Mouse (Mus musculus) thymus, adult 2 months (tissue): Measurements from ENCODE around the gene Defb46. TPM values are rescaled to one million over a fixed set of nuclear protein-coding genes. Genes with fewer than 3 reads are reported as not detected.

ENCODE experiments used
- DNase-seq: peaks from one replicate; pipeline ENCODE4 v3.0.0; 2021
- H3K27ac ChIP-seq: fragments of 200-500 bp; 2 replicates; pipeline ENCODE4 v1.5.1; 2012; ENCODE audit warnings: low read length, control low read depth; ENCODE audit not compliant: control insufficient read depth, insufficient read depth
- H3K27me3 ChIP-seq: fragments of 200-500 bp; 2 replicates; pipeline ENCODE4 v1.6.1; 2012; ENCODE audit warnings: mild to moderate bottlenecking, low read length, moderate library complexity, mixed read lengths; ENCODE audit not compliant: control insufficient read depth, insufficient read depth
- H3K36me3 ChIP-seq: fragments of 200-500 bp; 2 replicates; pipeline ENCODE4 v1.6.1; 2012; ENCODE audit warnings: mild to moderate bottlenecking, low read length, moderate library complexity; ENCODE audit not compliant: control insufficient read depth, insufficient read depth
- H3K4me1 ChIP-seq: fragments of 200-500 bp; replicated peaks from 2 replicates; pipeline ENCODE4 v1.6.1; 2012; ENCODE audit warnings: low read length; ENCODE audit not compliant: control insufficient read depth, insufficient read depth
- H3K4me3 ChIP-seq: fragments of 200-500 bp; 2 replicates; pipeline ENCODE4 v1.5.1; 2012; ENCODE audit warnings: mild to moderate bottlenecking, low read length, control low read depth, moderate library complexity; ENCODE audit not compliant: control insufficient read depth, insufficient read depth
- CTCF ChIP-seq: fragments of 200-500 bp; IDR thresholded peaks from 2 replicates; pipeline ENCODE4 v1.5.1; 2012; ENCODE audit warnings: mild to moderate bottlenecking, control low read depth, low read length, moderate library complexity, borderline replicate concordance; ENCODE audit not compliant: control insufficient read depth, poor library complexity, insufficient read depth; ENCODE audit errors: extremely low read depth
- POLR2A ChIP-seq: fragments of 200-500 bp; IDR thresholded peaks from 2 replicates; pipeline ENCODE4 v1.6.1; 2012; ENCODE audit warnings: mild to moderate bottlenecking, low read length, control low read depth, moderate library complexity; ENCODE audit not compliant: control insufficient read depth, poor library complexity, insufficient read depth; ENCODE audit errors: extremely low read depth
- WGBS: fragments of 180-500 bp; shearing (Covaris S2); methylation state at CpG from one replicate; pipeline ENCODE4 v1.1.7; 2018; 5-methylcytosine and 5-hydroxymethylcytosine counted together
- polyA plus RNA-seq: library from polyadenylated mRNA; depleted of rRNA; stranded (reverse); fragments of >200 nt; gene quantifications from 2 replicates; pipeline ENCODE4 v1.2.3, GENCODE M21; 2012; rRNA removed

Defb46 gene
- polyA plus RNA-seq, result not detected in 2 replicates

DNA sequence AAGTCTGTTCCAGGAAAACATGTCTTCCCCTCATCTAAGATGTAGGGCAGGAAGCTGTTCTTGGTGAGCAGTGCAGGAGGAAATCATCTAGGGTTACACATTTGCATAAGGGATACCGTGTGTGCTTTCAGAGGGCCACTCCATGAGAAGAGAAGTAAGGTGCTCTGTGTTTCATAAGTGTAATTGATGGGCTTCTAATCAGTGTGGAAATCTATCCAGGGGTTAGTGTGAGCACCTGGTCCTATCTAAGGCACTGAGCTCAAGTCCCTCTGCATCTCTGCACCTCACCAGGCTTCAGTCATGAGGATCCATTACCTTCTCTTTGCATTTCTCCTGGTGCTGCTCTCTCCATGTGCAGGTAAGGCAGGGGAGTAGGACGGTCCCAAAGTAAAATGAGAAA, at the start of gene Defb46:
Defb46 (plus strand) TSS at position 301 of the 400 bp plus-strand sequence.
- 78% methylated on average over 2 of the region's 2 CpGs for WGBS
- DNase-seq, result no peak
- TF ChIP-seq CTCF, result no peak
- TF ChIP-seq POLR2A, result no peak
- H3K27ac ChIP-seq, result no peak within 1 kb of the TSS
- no peaks in the 10 kb centered on the region for H3K4me1 ChIP-seq
- H3K4me3 ChIP-seq, result no peak within 1 kb of the TSS
- no peaks in the 10 kb centered on the region for H3K36me3 ChIP-seq
- no peaks in the 10 kb centered on the region for H3K27me3 ChIP-seq

DNA sequence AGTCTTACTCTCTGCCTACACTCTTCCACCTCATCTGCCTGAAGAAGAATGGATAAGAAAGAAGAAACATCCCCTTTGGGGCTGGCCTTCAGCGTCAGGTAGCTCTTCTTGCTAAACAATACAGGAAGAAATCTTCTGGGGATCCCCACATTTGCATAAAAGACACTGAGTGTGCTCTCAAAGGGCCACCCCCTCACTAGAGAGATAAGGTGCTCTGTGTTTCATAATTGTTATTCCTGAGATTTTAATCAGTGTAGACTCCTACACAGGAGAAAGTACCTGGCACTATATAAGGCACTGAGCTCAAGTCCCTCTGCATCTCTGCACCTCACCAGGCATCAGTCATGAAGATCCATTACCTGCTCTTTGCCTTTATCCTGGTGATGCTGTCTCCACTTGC, 14.6 kb upstream of the Defb46 start, which contains the start of gene Defb6:
Defb6 (plus strand) TSS at position 318 of the 400 bp plus-strand sequence.
- Histone ChIP-seq H3K36me3 (no peaks in the 10 kb centered on the region), H3K4me1 (no peaks in the 10 kb centered on the region), H3K27ac (no peak within 1 kb of the TSS), H3K27me3 (no peaks in the 10 kb centered on the region), H3K4me3 (no peak within 1 kb of the TSS)
- DNase-seq, result no peak
- TF ChIP-seq POLR2A (no peak), CTCF (no peak)
- WGBS, result 70% methylated on average over 1 of the region's 1 CpGs

DNA sequence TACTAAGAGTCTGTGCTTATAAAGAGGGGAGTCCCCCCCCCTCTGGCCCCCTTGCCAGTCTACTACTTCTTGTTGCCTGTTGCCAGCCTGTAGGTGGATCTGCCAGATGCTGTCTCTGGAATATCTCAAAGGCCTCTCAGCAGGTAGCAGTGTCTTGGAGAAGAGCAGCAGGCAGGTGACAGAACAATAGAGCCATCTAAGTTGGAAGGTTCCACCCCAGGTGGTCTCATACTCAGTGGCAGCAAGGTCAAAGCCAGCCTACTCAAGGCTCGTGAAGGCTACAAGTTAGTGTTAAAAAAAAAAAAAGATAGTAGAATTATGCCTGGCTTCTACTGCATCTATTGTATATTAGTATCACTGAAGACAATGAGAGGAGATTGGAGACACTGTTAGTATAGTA, 1.6 kb upstream of the Defb46 start:
- DNase-seq, result no peak
- no peaks in the 10 kb centered on the region for H3K27me3 ChIP-seq
- H3K4me1 ChIP-seq, result no peaks in the 10 kb centered on the region
- TF ChIP-seq CTCF (no peak), POLR2A (no peak)
- WGBS, result 71% methylated on average over 1 of the region's 1 CpGs
- no peak overlapping the region for H3K27ac ChIP-seq
- H3K4me3 ChIP-seq, result no peak overlapping the region
- H3K36me3 ChIP-seq, result no peaks in the 10 kb centered on the region

DNA sequence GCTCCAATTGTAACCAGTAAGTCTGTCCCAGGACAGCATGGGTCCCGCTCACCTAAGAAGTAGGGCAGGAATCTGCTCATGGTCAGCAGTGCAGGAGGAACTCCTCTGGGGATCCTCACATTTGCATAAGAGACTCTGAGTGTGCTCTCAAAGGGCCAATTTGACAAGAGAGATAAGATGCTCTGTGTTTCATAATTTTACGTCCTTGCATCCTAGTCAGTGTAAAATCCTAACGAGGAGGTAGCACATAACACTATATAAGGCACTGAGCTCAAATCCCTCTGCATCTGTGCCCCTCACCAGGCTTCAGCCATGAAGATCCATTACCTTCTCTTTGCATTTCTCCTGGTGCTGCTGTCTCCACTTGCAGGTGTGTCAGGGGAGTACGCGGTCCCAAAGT, 7.6 kb downstream of the Defb46 start, which contains the start of gene Defb5:
Defb5 (plus strand) TSS at position 301 of the 400 bp plus-strand sequence.
- Histone ChIP-seq H3K4me1 (no peaks in the 10 kb centered on the region), H3K27ac (no peak within 1 kb of the TSS), H3K36me3 (no peaks in the 10 kb centered on the region), H3K27me3 (no peaks in the 10 kb centered on the region), H3K4me3 (no peak within 1 kb of the TSS)
- TF ChIP-seq POLR2A, result no peak
- TF ChIP-seq CTCF, result no peak
- 96% methylated on average over 5 of the region's 5 CpGs for WGBS
- no peak for DNase-seq

DNA sequence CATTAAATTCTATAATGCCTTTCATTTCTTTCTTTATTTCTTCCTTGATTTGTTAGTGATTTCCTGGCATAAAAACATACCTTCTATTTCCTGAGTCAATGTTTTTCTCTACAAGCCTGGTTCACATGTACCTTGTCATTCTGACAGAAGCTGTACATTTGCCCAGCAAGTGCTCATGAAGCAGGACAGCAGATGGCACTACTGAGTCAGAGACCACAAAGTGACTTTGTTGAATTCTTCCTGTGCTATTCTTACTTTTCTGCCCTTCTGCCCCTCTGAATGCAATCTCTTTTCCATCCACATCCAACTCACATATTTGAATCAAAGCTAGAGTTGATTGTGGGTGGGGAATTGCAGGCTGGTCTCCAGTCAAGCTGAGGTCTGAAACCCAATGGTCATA, 18.4 kb downstream of the Defb46 start:
- Histone ChIP-seq H3K27me3 (no peaks in the 10 kb centered on the region), H3K27ac (no peak overlapping the region), H3K4me1 (no peaks in the 10 kb centered on the region), H3K4me3 (no peak overlapping the region), H3K36me3 (no peaks in the 10 kb centered on the region)
- no peak for DNase-seq
- TF ChIP-seq POLR2A (no peak), CTCF (no peak)

DNA sequence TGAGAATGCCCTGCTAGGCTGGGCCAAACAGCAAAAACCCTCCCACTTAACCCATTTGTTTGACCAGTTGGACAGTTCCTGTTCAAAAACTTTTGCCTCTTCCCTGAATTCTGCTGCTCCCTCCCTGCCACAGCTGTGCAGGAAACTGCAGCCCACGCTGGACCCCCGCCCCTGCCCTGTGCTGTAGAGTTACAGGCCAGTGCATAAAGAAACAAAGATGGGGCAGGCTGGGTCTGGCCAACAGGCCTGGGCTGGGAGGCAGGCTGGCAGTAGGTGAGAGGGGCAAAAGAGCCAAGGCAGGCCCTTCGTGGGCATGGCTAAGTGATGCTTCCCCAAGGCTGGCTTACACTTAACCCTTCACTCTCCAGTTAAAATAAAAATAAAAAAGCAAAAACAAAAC, 20.0 kb downstream of the Defb46 start:
- Histone ChIP-seq H3K27ac (no peak overlapping the region), H3K4me3 (no peak overlapping the region), H3K4me1 (no peaks in the 10 kb centered on the region), H3K27me3 (no peaks in the 10 kb centered on the region), H3K36me3 (no peaks in the 10 kb centered on the region)
- 39% methylated on average over 3 of the region's 3 CpGs for WGBS
- TF ChIP-seq POLR2A (no peak), CTCF (no peak)
- DNase-seq, result no peak

Other genes with a start within 250 kb of the Defb46 start
- gene Defb37, start 248.9 kb upstream of the Defb46 start, polyA plus RNA-seq, result not detected in 2 replicates
- not detected in 2 replicates for gene Defb38, start 213.3 kb upstream of the Defb46 start, polyA plus RNA-seq
- gene Defb39, start 175.1 kb upstream of the Defb46 start, polyA plus RNA-seq, result not detected in 2 replicates
- gene Defb12, start 125.1 kb upstream of the Defb46 start, polyA plus RNA-seq, result not detected in 2 replicates
- not detected in 2 replicates for gene Defb34, start 116.2 kb upstream of the Defb46 start, polyA plus RNA-seq
- gene Gm45826, start 99.1 kb upstream of the Defb46 start, polyA plus RNA-seq, result not detected in 2 replicates
- gene Defb14, start 45.6 kb upstream of the Defb46 start, polyA plus RNA-seq, result not detected in 2 replicates
- not detected in 2 replicates for gene Defb4, start 41.2 kb upstream of the Defb46 start, polyA plus RNA-seq
- gene Defb6, start 14.4 kb upstream of the Defb46 start, polyA plus RNA-seq, result 19.6 and 32.1 TPM in 2 replicates
- not detected in 2 replicates for gene Defb5, start 7.7 kb downstream of the Defb46 start, polyA plus RNA-seq
- gene Defb3, start 53.4 kb downstream of the Defb46 start, polyA plus RNA-seq, result not detected in 2 replicates
- gene Defb8, start 207.7 kb downstream of the Defb46 start, polyA plus RNA-seq, result not detected in 2 replicates